Comparison of ENCODE assay signal across 9 mouse cellular contexts in genomic region chr9:66980458-66980857, GRCm38 (mm10). TPM values are rescaled to one million over a fixed set of nuclear protein-coding genes. Genes with fewer than 3 reads are reported as not detected.
DNase-seq lines count a peak whose midpoint lies in the region; ATAC-seq lines count a peak whose summit lies in the region.
"Had no signal": no experiment of that assay in that cellular context is flagged by ENCODE, and none has a peak within 500 bp of the region (broad histone marks: within the 10 kb centered on the region; RNA-seq: fewer than 3 reads in every experiment).

No protein-coding gene starts in this region.

- H3K4me2 ChIP-seq in forebrain, embryonic 13.5 days, result no peak overlapping the region
- H3K4me2 ChIP-seq in liver, embryonic 16.5 days (ENCODE audit: low read depth, low read length), result no peak overlapping the region
- H3K4me2 ChIP-seq: heart, embryonic 13.5 days had no signal

- H3K9me3 ChIP-seq in forebrain, embryonic 13.5 days (replicated peaks), result no peaks in the 10 kb centered on the region
- no peaks in the 10 kb centered on the region for H3K9me3 ChIP-seq in liver, embryonic 16.5 days (replicated peaks; ENCODE audit: control insufficient read depth, low read length)
- H3K9me3 ChIP-seq: heart, embryonic 13.5 days had no signal

- H3K36me3 ChIP-seq in forebrain, embryonic 13.5 days (ENCODE audit: poor library complexity, severe bottlenecking), result no peaks in the 10 kb centered on the region
- H3K36me3 ChIP-seq in liver, embryonic 16.5 days (ENCODE audit: control insufficient read depth, insufficient read depth), result no peaks in the 10 kb centered on the region
- H3K36me3 ChIP-seq: heart, embryonic 13.5 days had no signal

- ATAC-seq in forebrain, embryonic 13.5 days, result 0 out of 2 replicates have a peak, but pooled peaks have one; percentile 36
- peak; percentile 48; the same call in 1 of the 2 replicates for ATAC-seq in liver, embryonic 16.5 days (ENCODE audit: low read depth)

- no peak overlapping the region for H3K4me3 ChIP-seq in forebrain, embryonic 13.5 days
- no peak overlapping the region for H3K4me3 ChIP-seq in liver, embryonic 16.5 days (ENCODE audit: low read depth, low read length)
- H3K4me3 ChIP-seq: heart, embryonic 13.5 days had no signal

- no peak overlapping the region for H3K27ac ChIP-seq in forebrain, embryonic 13.5 days
- no peak overlapping the region for H3K27ac ChIP-seq in liver, embryonic 16.5 days (ENCODE audit: low read length)
- H3K27ac ChIP-seq: heart, embryonic 13.5 days had no signal

- H3K4me1 ChIP-seq in forebrain, embryonic 13.5 days, result peaks cover 5% of the 10 kb centered on the region; the same call in 1 of the 2 replicates
- peaks cover 5% of the 10 kb centered on the region for H3K4me1 ChIP-seq in liver, embryonic 16.5 days (ENCODE audit: control insufficient read depth, low read depth, low read length)

- 9% methylated on average over 5 of the region's 5 CpGs for WGBS in forebrain, embryonic 13.5 days
- WGBS in liver, embryonic 16.5 days (ENCODE audit: insufficient replicate concordance), result 6% methylated on average over 5 of the region's 5 CpGs

- DNase-seq in 3T3-L1 (ENCODE audit: low read depth, low spot score), result peak; percentile 82
- DNase-seq in CD4-positive helper T cell, adult 2 months (ENCODE audit: low read depth, low spot score), result peak; percentile 75
- peak; percentile 68 for DNase-seq in brain, adult 2 months (ENCODE audit: low read depth, low spot score)
- peak; percentile 77 for DNase-seq in kidney, postnatal 14 days
- DNase-seq in right cerebral cortex, postnatal 14 days, result peak; percentile 81
- peak; percentile 44 for DNase-seq in yolk sac, embryonic 10.5 days (ENCODE audit: low spot score)

- no peak overlapping the region for H3K9ac ChIP-seq in forebrain, embryonic 13.5 days
- no peak overlapping the region for H3K9ac ChIP-seq in liver, embryonic 16.5 days (ENCODE audit: low read depth, low read length)
- H3K9ac ChIP-seq: heart, embryonic 13.5 days had no signal

- H3K27me3 ChIP-seq in forebrain, embryonic 13.5 days, result no peaks in the 10 kb centered on the region
- no peaks in the 10 kb centered on the region for H3K27me3 ChIP-seq in liver, embryonic 16.5 days (ENCODE audit: control insufficient read depth, insufficient read depth, low read depth, low read length)
- H3K27me3 ChIP-seq: heart, embryonic 13.5 days had no signal

RNA-seq across cellular contexts. Expression of gene Lactb, which starts 5.2 kb away (rescaled TPM):
- 8.1 and 8.5 TPM in 2 replicates for polyA plus RNA-seq in forebrain, embryonic 13.5 days (2015; fragmentation: Nextera tagmentation; extraction: Ambion mirVana)
- 3.6 and 4.4 TPM in 2 replicates for polyA plus RNA-seq in liver, embryonic 16.5 days (2015; fragmentation: Nextera tagmentation; extraction: Ambion mirVana)

RNA-seq across cellular contexts. Expression of gene Rps27l, which starts 34.6 kb away (rescaled TPM):
- polyA plus RNA-seq in forebrain, embryonic 13.5 days (2015; fragmentation: Nextera tagmentation; extraction: Ambion mirVana), result 470 and 585 TPM in 2 replicates
- polyA plus RNA-seq in liver, embryonic 16.5 days (2015; fragmentation: Nextera tagmentation; extraction: Ambion mirVana), result 406 and 455 TPM in 2 replicates
